In the genomic region with DNA sequence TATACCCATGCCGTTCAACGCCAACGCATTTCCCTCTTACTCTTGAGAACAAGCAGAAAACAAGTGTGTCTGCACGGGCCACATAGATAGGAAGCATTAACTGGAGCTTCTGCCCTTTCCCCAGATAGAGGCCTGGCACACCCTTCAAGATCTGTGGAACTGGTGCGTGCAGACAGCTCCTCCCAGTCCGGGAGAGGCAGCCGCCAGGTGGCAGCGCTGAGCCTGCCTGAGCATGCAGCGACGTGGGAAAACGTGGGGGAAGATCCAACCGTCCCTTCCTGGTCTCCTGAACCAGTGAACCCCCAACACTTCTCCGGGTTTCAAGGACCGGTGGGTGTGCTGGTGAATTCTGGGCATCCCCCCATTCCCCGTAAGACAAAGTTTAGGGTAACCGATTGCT, we compare ENCODE assay signal across 8 mouse cellular contexts. TPM values are rescaled to one million over a fixed set of nuclear protein-coding genes. Genes with fewer than 3 reads are reported as not detected.
DNase-seq lines count a peak whose midpoint lies in the region; ATAC-seq and TF ChIP-seq lines count a peak whose summit lies in the region.

No protein-coding gene starts in this region.

- H3K27me3 ChIP-seq in embryonic facial prominence, embryonic 15.5 days: no peaks in the 10 kb centered on the region
- no peaks in the 10 kb centered on the region for H3K27me3 ChIP-seq in heart, embryonic 10.5 days (ENCODE audit: insufficient read depth, poor library complexity, severe bottlenecking)
- no peaks in the 10 kb centered on the region for H3K27me3 ChIP-seq in kidney, embryonic 16.5 days (ENCODE audit: insufficient read depth, low read length)
- H3K27me3 ChIP-seq in liver, embryonic 13.5 days: peaks cover 37% of the 10 kb centered on the region
- no peaks in the 10 kb centered on the region for H3K27me3 ChIP-seq in stomach, embryonic 15.5 days (replicated peaks)

- 3% methylated on average over 16 of the region's 16 CpGs for WGBS in embryonic facial prominence, embryonic 15.5 days
- under 1% methylated on average over 16 of the region's 16 CpGs for WGBS in heart, embryonic 10.5 days
- 2% methylated on average over 16 of the region's 16 CpGs for WGBS in kidney, embryonic 16.5 days
- 2% methylated on average over 16 of the region's 16 CpGs for WGBS in liver, embryonic 13.5 days (ENCODE audit: insufficient replicate concordance)
- 2% methylated on average over 16 of the region's 16 CpGs for WGBS in stomach, embryonic 15.5 days

- TF ChIP-seq CTCF in bone marrow macrophage, adult 2 months (IDR thresholded peaks at IDR 0.05; ENCODE audit: low read depth, low read length): peak; percentile 80

- peak overlapping the region; percentile 39; the same call in 1 of the 2 replicates for H3K27ac ChIP-seq in bone marrow macrophage, adult 2 months (ENCODE audit: insufficient read depth, low read depth, low read length)
- peak overlapping the region; percentile 93 for H3K27ac ChIP-seq in embryonic facial prominence, embryonic 15.5 days (replicated peaks)
- peak overlapping the region; percentile 96 for H3K27ac ChIP-seq in heart, embryonic 10.5 days
- H3K27ac ChIP-seq in kidney, embryonic 16.5 days (ENCODE audit: low read length): peak overlapping the region; percentile 97
- peak overlapping the region; percentile 63 for H3K27ac ChIP-seq in liver, embryonic 13.5 days
- peak overlapping the region; percentile 98 for H3K27ac ChIP-seq in stomach, embryonic 15.5 days

- TF ChIP-seq POLR2A in bone marrow macrophage, adult 2 months (IDR thresholded peaks at IDR 0.05; ENCODE audit: borderline replicate concordance, low read depth, low read length): no peak

- H3K4me2 ChIP-seq in embryonic facial prominence, embryonic 15.5 days (replicated peaks): peak overlapping the region; percentile 97
- H3K4me2 ChIP-seq in kidney, embryonic 16.5 days (replicated peaks; ENCODE audit: low read depth, low read length): peak overlapping the region; percentile 83
- peak overlapping the region; percentile 89 for H3K4me2 ChIP-seq in liver, embryonic 13.5 days
- peak overlapping the region; percentile 99 for H3K4me2 ChIP-seq in stomach, embryonic 15.5 days

- H3K9me3 ChIP-seq in embryonic facial prominence, embryonic 15.5 days (replicated peaks): 0 out of 2 replicates have a peak, but pooled peaks cover 4% of the 10 kb centered on the region
- H3K9me3 ChIP-seq in heart, embryonic 10.5 days: no peaks in the 10 kb centered on the region
- peaks cover 6% of the 10 kb centered on the region; the same call in 1 of the 2 replicates for H3K9me3 ChIP-seq in kidney, embryonic 16.5 days (ENCODE audit: low read length)
- H3K9me3 ChIP-seq in liver, embryonic 13.5 days (replicated peaks): no peaks in the 10 kb centered on the region
- no peaks in the 10 kb centered on the region for H3K9me3 ChIP-seq in stomach, embryonic 15.5 days

- H3K4me3 ChIP-seq in bone marrow macrophage, adult 2 months (ENCODE audit: insufficient read depth, low read length): peak overlapping the region; percentile 67
- H3K4me3 ChIP-seq in embryonic facial prominence, embryonic 15.5 days (replicated peaks): peak overlapping the region; percentile 55
- H3K4me3 ChIP-seq in heart, embryonic 10.5 days: peak overlapping the region; percentile 77
- peak overlapping the region; percentile 53 for H3K4me3 ChIP-seq in kidney, embryonic 16.5 days (ENCODE audit: low read length)
- H3K4me3 ChIP-seq in liver, embryonic 13.5 days (replicated peaks): peak overlapping the region; percentile 63
- peak overlapping the region; percentile 58 for H3K4me3 ChIP-seq in stomach, embryonic 15.5 days (replicated peaks)

- peak; percentile 93 for DNase-seq in 416B (ENCODE audit: low read depth)
- peak; percentile 95 for DNase-seq in heart, embryonic 10.5 days (ENCODE audit: low spot score)
- DNase-seq in liver, embryonic 13.5 days: peak; percentile 82
- DNase-seq in natural killer cell, adult 2 months (ENCODE audit: low spot score in 2 of 2): peak; percentile 41 to 74

- no peaks in the 10 kb centered on the region for H3K4me1 ChIP-seq in bone marrow macrophage, adult 2 months (ENCODE audit: control insufficient read depth, insufficient read depth, low read length)
- peaks cover 6% of the 10 kb centered on the region for H3K4me1 ChIP-seq in embryonic facial prominence, embryonic 15.5 days
- peaks cover 12% of the 10 kb centered on the region for H3K4me1 ChIP-seq in heart, embryonic 10.5 days
- peaks cover 7% of the 10 kb centered on the region; the same call in 1 of the 2 replicates for H3K4me1 ChIP-seq in kidney, embryonic 16.5 days (ENCODE audit: insufficient read depth, low read length)
- H3K4me1 ChIP-seq in liver, embryonic 13.5 days (replicated peaks): peaks cover 41% of the 10 kb centered on the region
- peaks cover 3% of the 10 kb centered on the region; the same call in 1 of the 2 replicates for H3K4me1 ChIP-seq in stomach, embryonic 15.5 days

- H3K36me3 ChIP-seq in embryonic facial prominence, embryonic 15.5 days: no peaks in the 10 kb centered on the region
- no peaks in the 10 kb centered on the region for H3K36me3 ChIP-seq in heart, embryonic 10.5 days
- H3K36me3 ChIP-seq in kidney, embryonic 16.5 days (ENCODE audit: insufficient read depth, low read length): no peaks in the 10 kb centered on the region
- H3K36me3 ChIP-seq in liver, embryonic 13.5 days: no peaks in the 10 kb centered on the region
- no peaks in the 10 kb centered on the region for H3K36me3 ChIP-seq in stomach, embryonic 15.5 days

- H3K9ac ChIP-seq in embryonic facial prominence, embryonic 15.5 days: peak overlapping the region; percentile 57
- peak overlapping the region; percentile 73 for H3K9ac ChIP-seq in kidney, embryonic 16.5 days (replicated peaks; ENCODE audit: low read length)
- H3K9ac ChIP-seq in liver, embryonic 13.5 days: peak overlapping the region; percentile 70
- H3K9ac ChIP-seq in stomach, embryonic 15.5 days: peak overlapping the region; percentile 50; the same call in 1 of the 2 replicates

- ATAC-seq in embryonic facial prominence, embryonic 15.5 days (ENCODE audit: insufficient number of reproducible peaks, low FRiP score, low TSS enrichment, low read depth): no peak
- ATAC-seq in kidney, embryonic 16.5 days (ENCODE audit: low FRiP score, low TSS enrichment): peak; percentile 55
- ATAC-seq in liver, embryonic 13.5 days (ENCODE audit: low read depth): peak; percentile 82
- ATAC-seq in stomach, embryonic 15.5 days (ENCODE audit: insufficient read depth, low FRiP score, low read depth): peak; percentile 39

RNA-seq across cellular contexts. Expression of a gene that starts 4.3 kb away (rescaled TPM):
- 0.88 and 1.0 TPM in 2 replicates for polyA plus RNA-seq in bone marrow macrophage, adult 2 months (2012; ENCODE audit: insufficient read depth, insufficient read length, missing spikeins)
- 56.7 and 58.5 TPM in 2 replicates for polyA plus RNA-seq in embryonic facial prominence, embryonic 15.5 days (2015; fragmentation: Nextera tagmentation; extraction: Ambion mirVana)
- polyA plus RNA-seq in heart, embryonic 10.5 days (2016; fragmentation: Nextera tagmentation; extraction: Ambion mirVana): 30.8 and 51.9 TPM in 2 replicates
- 27.8 and 33.4 TPM in 2 replicates for polyA plus RNA-seq in kidney, embryonic 16.5 days (2015; fragmentation: Nextera tagmentation; extraction: Ambion mirVana)
- 2.7 and 4.2 TPM in 2 replicates for polyA plus RNA-seq in liver, embryonic 13.5 days (2015; fragmentation: Nextera tagmentation; extraction: Ambion mirVana)
- 45.3 and 49.1 TPM in 2 replicates for polyA plus RNA-seq in stomach, embryonic 15.5 days (2015; fragmentation: Nextera tagmentation; extraction: Ambion mirVana)

Comparison
In these comparisons a context has a peak if more than half of its experiments do, and no peak if none do; other contexts are left out.
1. H3K27ac ChIP-seq: peak in every context shown above with its lines; median percentile 98 in stomach, embryonic 15.5 days; 97 in kidney, embryonic 16.5 days; 96 in heart, embryonic 10.5 days; 93 in embryonic facial prominence, embryonic 15.5 days; 63 in liver, embryonic 13.5 days; 39 in bone marrow macrophage, adult 2 months.